Mouse (Mus musculus) liver, embryonic 15.5 days (tissue): ENCODE measurements around the gene Wnt16. TPM values are rescaled to one million over a fixed set of nuclear protein-coding genes. Genes with fewer than 3 reads are reported as not detected.

Source experiments
- ATAC-seq: fragments of 200-750 bp; cut with Nextera tagmentation; 2 replicates; pipeline ENCODE4 v1.8.0; 2017; ENCODE audit warnings: moderate number of reproducible peaks, mild to moderate bottlenecking, moderate library complexity; ENCODE audit not compliant: insufficient read depth
- H3K27ac ChIP-seq: fragments of 300-500 bp; sonication (generic); replicated peaks from 2 replicates; pipeline ENCODE4 v1.5.1; 2015; ENCODE audit warnings: mild to moderate bottlenecking, inconsistent platforms
- H3K27me3 ChIP-seq: fragments of 300-500 bp; sonication (generic); 2 replicates; pipeline ENCODE4 v1.6.1; 2015; ENCODE audit warnings: mild to moderate bottlenecking, inconsistent platforms
- H3K36me3 ChIP-seq: fragments of 300-500 bp; sonication (generic); replicated peaks from 2 replicates; pipeline ENCODE4 v1.6.1; 2015; ENCODE audit warnings: moderate library complexity, mild to moderate bottlenecking, inconsistent platforms
- H3K4me1 ChIP-seq: fragments of 300-500 bp; sonication (generic); replicated peaks from 2 replicates; pipeline ENCODE4 v1.6.1; 2015; ENCODE audit warnings: inconsistent platforms
- H3K4me2 ChIP-seq: fragments of 300-500 bp; sonication (generic); 2 replicates; pipeline ENCODE4 v1.6.1; 2015; ENCODE audit warnings: moderate library complexity, mild to moderate bottlenecking, inconsistent platforms
- H3K4me3 ChIP-seq: fragments of 300-500 bp; sonication (generic); replicated peaks from 2 replicates; pipeline ENCODE4 v1.5.1; 2015; ENCODE audit warnings: mild to moderate bottlenecking, inconsistent platforms
- H3K9ac ChIP-seq: fragments of 300-500 bp; sonication (generic); 2 replicates; pipeline ENCODE4 v1.6.1; 2015; ENCODE audit warnings: moderate library complexity, mild to moderate bottlenecking, inconsistent platforms
- H3K9me3 ChIP-seq: fragments of 300-500 bp; sonication (generic); replicated peaks from 2 replicates; pipeline ENCODE4 v1.6.1; 2016; ENCODE audit warnings: inconsistent platforms
- WGBS: fragments of 180-500 bp; shearing (Covaris S2); methylation state at CpG from one replicate; pipeline ENCODE4 v1.1.7; 2015; ENCODE audit warnings: mixed read lengths; ENCODE audit not compliant: insufficient replicate concordance; 5-methylcytosine and 5-hydroxymethylcytosine counted together
- polyA plus RNA-seq: library from polyadenylated mRNA; unstranded; fragments of >200 nt; fragmentation: Nextera tagmentation; extraction: Ambion mirVana; gene quantifications from 2 replicates; pipeline ENCODE4 v1.2.1, GENCODE M21; 2015

Gene Wnt16
- polyA plus RNA-seq, 1 experiment from 2014 or later, result not detected

DNA sequence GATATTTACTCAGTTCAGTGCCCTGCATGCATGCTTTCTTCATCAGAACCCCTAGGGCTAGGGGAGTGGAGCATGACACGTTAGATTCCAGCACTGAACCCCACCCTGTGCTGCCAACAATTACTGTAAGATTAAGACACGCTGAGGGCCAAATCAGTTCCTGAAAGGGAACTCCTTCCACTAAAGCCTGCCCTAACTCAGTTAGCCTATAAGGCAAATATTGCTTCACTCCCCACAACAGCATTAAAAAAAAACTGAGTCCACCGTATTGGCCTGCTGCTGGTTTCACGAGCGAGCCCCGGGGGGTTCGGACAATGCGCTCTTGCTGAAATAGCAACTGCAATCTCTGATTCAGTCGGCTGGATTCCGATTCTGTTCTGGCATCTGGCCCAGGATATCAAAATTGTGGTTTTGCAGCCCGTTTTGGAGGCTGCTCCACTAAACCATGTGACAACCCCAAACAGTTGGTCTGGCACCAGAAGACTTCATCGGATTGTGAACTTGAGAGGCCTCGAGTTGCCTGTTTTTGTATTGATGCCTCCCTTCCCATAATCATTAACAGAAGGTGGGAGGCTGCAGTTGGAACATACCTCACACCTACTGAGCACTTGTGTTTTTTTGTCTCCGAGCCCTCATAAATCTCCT is 7.7 kb upstream of the Wnt16 start:
- no peak overlapping the region for H3K4me3 ChIP-seq
- 0 out of 2 replicates have a peak, but pooled peaks cover 2% of the 10 kb centered on the region for H3K4me1 ChIP-seq
- peak; percentile 49; the same call in 1 of the 2 replicates for ATAC-seq
- H3K36me3 ChIP-seq, result no peaks in the 10 kb centered on the region
- H3K27me3 ChIP-seq, result no peaks in the 10 kb centered on the region
- peak overlapping the region; percentile 36 for H3K4me2 ChIP-seq
- no peak overlapping the region for H3K27ac ChIP-seq
- 60% methylated on average over 14 of the region's 14 CpGs for WGBS
- no peaks in the 10 kb centered on the region for H3K9me3 ChIP-seq
- H3K9ac ChIP-seq, result no peak overlapping the region

- H3K36me3 ChIP-seq, result no peaks in the 10 kb centered on the region
- 0 out of 2 replicates have a peak, but pooled peaks cover 2% of the 10 kb centered on the region for H3K4me1 ChIP-seq
- H3K27ac ChIP-seq, result no peak overlapping the region
- H3K27me3 ChIP-seq, result peaks cover 10% of the 10 kb centered on the region; the same call in 1 of the 2 replicates
- H3K9ac ChIP-seq, result no peak overlapping the region
- ATAC-seq, result no peak
- WGBS, result 55% methylated on average over 4 of the region's 4 CpGs
- H3K9me3 ChIP-seq, result no peaks in the 10 kb centered on the region
- no peak overlapping the region for H3K4me2 ChIP-seq
- no peak overlapping the region for H3K4me3 ChIP-seq
Measured at GRCm38 (mm10) chr6:22282405-22282804, 5.6 kb upstream of the Wnt16 start.

- ATAC-seq, result no peak
- peaks cover 4% of the 10 kb centered on the region; the same call in 1 of the 2 replicates for H3K4me1 ChIP-seq
- peak overlapping the region; percentile 10 for H3K4me3 ChIP-seq
- no peaks in the 10 kb centered on the region for H3K9me3 ChIP-seq
- H3K27me3 ChIP-seq, result peaks cover 44% of the 10 kb centered on the region
- H3K36me3 ChIP-seq, result no peaks in the 10 kb centered on the region
- WGBS, result 2% methylated on average over 38 of the region's 38 CpGs
- peak overlapping the region; percentile 52 for H3K4me2 ChIP-seq
- H3K9ac ChIP-seq, result no peak overlapping the region
- H3K27ac ChIP-seq, result no peak overlapping the region
Measured at GRCm38 (mm10) chr6:22288737-22289460, 872 bp downstream of the Wnt16 start.

- Histone ChIP-seq H3K27ac (no peak overlapping the region), H3K27me3 (peaks cover 44% of the 10 kb centered on the region), H3K9ac (no peak overlapping the region), H3K4me2 (peak overlapping the region; percentile 52), H3K36me3 (no peaks in the 10 kb centered on the region), H3K4me3 (peak overlapping the region; percentile 10; the same call in 1 of the 2 replicates), H3K9me3 (no peaks in the 10 kb centered on the region), H3K4me1 (peaks cover 4% of the 10 kb centered on the region; the same call in 1 of the 2 replicates)
- no peak for ATAC-seq
- 6% methylated on average over 21 of the region's 21 CpGs for WGBS
Measured at GRCm38 (mm10) chr6:22289461-22290021, 1.5 kb downstream of the Wnt16 start.

DNA sequence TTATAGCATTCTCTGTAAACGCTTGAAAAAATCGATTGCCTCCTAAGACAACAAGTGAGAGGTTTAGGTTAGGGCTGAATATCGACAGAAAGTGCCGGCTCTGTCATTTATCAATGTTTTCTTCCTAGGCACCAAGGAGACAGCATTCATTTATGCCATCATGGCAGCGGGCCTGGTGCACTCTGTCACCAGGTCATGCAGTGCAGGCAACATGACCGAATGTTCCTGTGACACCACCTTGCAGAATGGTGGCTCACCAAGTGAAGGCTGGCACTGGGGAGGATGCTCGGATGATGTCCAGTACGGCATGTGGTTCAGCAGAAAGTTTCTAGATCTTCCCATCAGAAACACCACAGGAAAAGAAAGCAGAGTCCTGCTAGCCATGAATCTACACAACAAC is 2.8 kb downstream of the Wnt16 start:
- no peak for ATAC-seq
- WGBS, result 62% methylated on average over 8 of the region's 8 CpGs
- Histone ChIP-seq H3K4me2 (no peak overlapping the region), H3K9me3 (no peaks in the 10 kb centered on the region), H3K4me1 (peaks cover 4% of the 10 kb centered on the region; the same call in 1 of the 2 replicates), H3K4me3 (no peak overlapping the region), H3K9ac (no peak overlapping the region), H3K36me3 (no peaks in the 10 kb centered on the region), H3K27me3 (peaks cover 44% of the 10 kb centered on the region), H3K27ac (no peak overlapping the region)

DNA sequence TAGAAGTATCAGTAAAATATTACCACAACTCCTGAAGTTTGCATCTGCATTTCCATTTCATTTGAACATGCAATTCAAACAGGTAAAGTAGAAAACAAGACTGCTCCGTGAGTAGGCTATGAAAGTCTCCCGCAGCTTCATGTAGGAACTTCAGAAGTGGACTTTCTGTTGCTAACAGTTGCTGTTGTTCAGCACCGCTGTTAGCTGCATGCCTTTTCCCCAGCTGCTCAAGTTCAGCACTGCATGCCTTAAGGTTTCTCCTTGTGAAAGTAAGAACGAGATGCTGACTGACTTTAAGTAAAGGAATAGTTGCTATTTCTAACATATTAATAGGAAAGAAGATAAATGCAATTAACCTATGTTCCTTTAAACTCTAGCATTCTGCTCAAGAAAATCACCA is 4.0 kb downstream of the Wnt16 start:
- H3K9ac ChIP-seq, result no peak overlapping the region
- 38% methylated on average over 4 of the region's 4 CpGs for WGBS
- ATAC-seq, result no peak

DNA sequence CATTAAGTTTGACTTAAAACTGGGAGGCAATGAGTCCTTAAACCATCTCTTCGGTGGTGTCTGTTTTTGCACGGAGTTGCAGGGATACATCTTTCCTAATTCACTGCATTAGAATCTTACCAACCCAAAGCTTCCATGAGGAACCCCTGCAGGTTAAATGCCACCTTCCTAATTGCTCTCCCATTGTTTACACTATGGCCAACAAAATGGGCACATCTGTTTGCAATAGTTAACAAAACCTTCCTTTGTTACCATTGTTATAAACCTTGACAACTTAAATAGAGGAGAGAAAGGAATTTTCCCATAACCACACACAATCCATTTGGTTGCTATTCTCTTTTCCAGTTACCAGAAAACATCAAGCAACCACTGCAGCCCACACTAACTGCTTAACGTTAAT is 5.9 kb downstream of the Wnt16 start:
- H3K27ac ChIP-seq, result no peak overlapping the region
- H3K36me3 ChIP-seq, result no peaks in the 10 kb centered on the region
- H3K27me3 ChIP-seq, result peaks cover 19% of the 10 kb centered on the region
- H3K4me3 ChIP-seq, result no peak overlapping the region
- no peaks in the 10 kb centered on the region for H3K9me3 ChIP-seq
- no peak for ATAC-seq
- H3K9ac ChIP-seq, result no peak overlapping the region
- 42% methylated on average over 3 of the region's 3 CpGs for WGBS
- no peak overlapping the region for H3K4me2 ChIP-seq
- H3K4me1 ChIP-seq, result 0 out of 2 replicates have a peak, but pooled peaks cover 4% of the 10 kb centered on the region

More for the DNA sequence above, 4.0 kb downstream of the Wnt16 start:
- Histone ChIP-seq H3K27me3 (peaks cover 37% of the 10 kb centered on the region), H3K9me3 (no peaks in the 10 kb centered on the region), H3K27ac (no peak overlapping the region), H3K4me1 (peaks cover 4% of the 10 kb centered on the region; the same call in 1 of the 2 replicates), H3K36me3 (no peaks in the 10 kb centered on the region), H3K4me2 (no peak overlapping the region), H3K4me3 (no peak overlapping the region)

- Histone ChIP-seq H3K27me3 (no peaks in the 10 kb centered on the region; the same call in 1 of the 2 replicates), H3K27ac (no peak overlapping the region), H3K4me3 (no peak overlapping the region), H3K9ac (no peak overlapping the region), H3K36me3 (no peaks in the 10 kb centered on the region), H3K9me3 (no peaks in the 10 kb centered on the region), H3K4me1 (no peaks in the 10 kb centered on the region), H3K4me2 (no peak overlapping the region)
- 68% methylated on average over 6 of the region's 6 CpGs for WGBS
- no peak for ATAC-seq
Measured at GRCm38 (mm10) chr6:22297028-22297427, 9.0 kb downstream of the Wnt16 start.

DNA sequence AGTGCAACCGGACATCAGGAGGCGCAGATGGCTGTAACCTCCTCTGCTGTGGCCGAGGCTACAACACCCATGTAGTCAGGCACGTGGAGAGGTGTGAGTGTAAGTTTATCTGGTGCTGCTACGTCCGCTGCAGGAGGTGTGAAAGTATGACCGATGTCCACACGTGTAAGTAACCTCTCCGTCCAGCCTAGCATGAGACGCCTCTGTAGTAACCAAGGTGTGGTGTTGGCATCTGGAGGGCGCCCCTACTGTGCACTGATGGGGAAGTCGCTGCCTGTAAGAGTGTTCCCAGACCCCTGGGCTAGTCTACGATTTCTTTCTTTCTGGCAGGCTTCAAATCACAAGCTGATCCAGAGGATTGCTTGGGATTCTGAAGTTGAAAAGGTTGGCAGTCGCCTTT is 10.0 kb downstream of the Wnt16 start:
- Histone ChIP-seq H3K9ac (no peak overlapping the region), H3K9me3 (no peaks in the 10 kb centered on the region), H3K4me3 (no peak overlapping the region), H3K27me3 (no peaks in the 10 kb centered on the region), H3K4me1 (no peaks in the 10 kb centered on the region), H3K36me3 (no peaks in the 10 kb centered on the region), H3K4me2 (no peak overlapping the region), H3K27ac (no peak overlapping the region)
- no peak for ATAC-seq
- 59% methylated on average over 14 of the region's 14 CpGs for WGBS

DNA sequence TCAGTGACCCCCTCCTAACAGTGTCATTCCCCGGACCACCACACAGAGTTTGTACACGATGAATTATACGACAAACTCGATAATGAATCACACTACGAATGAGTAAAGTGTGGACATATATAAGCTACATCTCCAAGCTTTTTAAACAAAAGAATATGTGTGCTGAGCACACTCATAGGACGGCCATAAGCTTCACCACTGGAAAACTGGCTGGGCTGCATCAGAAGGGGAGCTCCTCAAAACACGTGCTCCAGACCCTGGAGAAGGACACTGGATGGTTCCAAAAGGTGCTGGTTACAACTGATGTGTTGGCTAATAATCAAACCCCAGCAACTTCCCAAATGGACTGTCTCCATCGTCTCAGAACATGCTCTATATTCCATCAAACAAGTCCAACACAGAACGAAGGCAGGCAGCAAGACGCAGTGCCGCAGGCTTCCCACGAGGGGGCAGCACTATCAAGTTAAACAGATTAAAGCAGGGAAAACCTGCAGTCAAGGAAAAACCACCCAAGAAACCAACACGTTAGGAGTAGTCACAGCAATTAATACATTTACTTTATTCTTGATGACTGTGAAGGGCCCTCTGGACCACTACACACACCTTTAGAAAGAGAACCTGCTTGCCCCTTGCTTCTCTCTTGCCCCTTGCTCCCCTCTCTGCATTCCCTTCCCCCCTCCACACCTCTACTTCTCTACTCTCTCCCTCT is 37.5 kb downstream of the Wnt16 start:
- H3K4me3 ChIP-seq, result no peak overlapping the region
- H3K9me3 ChIP-seq, result no peaks in the 10 kb centered on the region
- H3K36me3 ChIP-seq, result 0 out of 2 replicates have a peak, but pooled peaks cover 15% of the 10 kb centered on the region
- H3K27ac ChIP-seq, result no peak overlapping the region
- 48% methylated on average over 13 of the region's 13 CpGs for WGBS
- H3K4me2 ChIP-seq, result no peak overlapping the region
- no peaks in the 10 kb centered on the region for H3K27me3 ChIP-seq
- H3K4me1 ChIP-seq, result no peaks in the 10 kb centered on the region
- no peak overlapping the region for H3K9ac ChIP-seq
- no peak for ATAC-seq

- 63% methylated on average over 4 of the region's 4 CpGs for WGBS
- no peak for ATAC-seq
- Histone ChIP-seq H3K9ac (no peak overlapping the region), H3K36me3 (0 out of 2 replicates have a peak, but pooled peaks cover 11% of the 10 kb centered on the region), H3K4me2 (no peak overlapping the region), H3K4me1 (no peaks in the 10 kb centered on the region), H3K9me3 (no peaks in the 10 kb centered on the region), H3K4me3 (no peak overlapping the region), H3K27me3 (no peaks in the 10 kb centered on the region), H3K27ac (no peak overlapping the region)
Measured at GRCm38 (mm10) chr6:22326289-22326688, 38.3 kb downstream of the Wnt16 start.
